Mouse (Mus musculus) heart, postnatal 25 days (tissue): ENCODE measurements around the gene Ttyh3. TPM values are rescaled to one million over a fixed set of nuclear protein-coding genes. Genes with fewer than 3 reads are reported as not detected.
A peak's percentile ranks its signal among the peaks of the same experiment; 100 is the strongest.

Experiments used
- DNase-seq: peaks from one replicate; pipeline ENCODE4 v3.0.0; 2022; ENCODE audit warnings: low spot score
- intact Hi-C: fragments of 180-260 bp; cut with DNase I; formaldehyde crosslinking; loops from one replicate; pipeline ENCODE4 v1.15.1; 2025
- total RNA-seq, 2 experiments: library from RNA; stranded (reverse); gene quantifications; 2 replicates each; pipeline ENCODE4 v1.2.3; 2021

Ttyh3 gene
- total RNA-seq, 2 experiments from 2014 or later = 15.6 to 18.6 TPM

DNA sequence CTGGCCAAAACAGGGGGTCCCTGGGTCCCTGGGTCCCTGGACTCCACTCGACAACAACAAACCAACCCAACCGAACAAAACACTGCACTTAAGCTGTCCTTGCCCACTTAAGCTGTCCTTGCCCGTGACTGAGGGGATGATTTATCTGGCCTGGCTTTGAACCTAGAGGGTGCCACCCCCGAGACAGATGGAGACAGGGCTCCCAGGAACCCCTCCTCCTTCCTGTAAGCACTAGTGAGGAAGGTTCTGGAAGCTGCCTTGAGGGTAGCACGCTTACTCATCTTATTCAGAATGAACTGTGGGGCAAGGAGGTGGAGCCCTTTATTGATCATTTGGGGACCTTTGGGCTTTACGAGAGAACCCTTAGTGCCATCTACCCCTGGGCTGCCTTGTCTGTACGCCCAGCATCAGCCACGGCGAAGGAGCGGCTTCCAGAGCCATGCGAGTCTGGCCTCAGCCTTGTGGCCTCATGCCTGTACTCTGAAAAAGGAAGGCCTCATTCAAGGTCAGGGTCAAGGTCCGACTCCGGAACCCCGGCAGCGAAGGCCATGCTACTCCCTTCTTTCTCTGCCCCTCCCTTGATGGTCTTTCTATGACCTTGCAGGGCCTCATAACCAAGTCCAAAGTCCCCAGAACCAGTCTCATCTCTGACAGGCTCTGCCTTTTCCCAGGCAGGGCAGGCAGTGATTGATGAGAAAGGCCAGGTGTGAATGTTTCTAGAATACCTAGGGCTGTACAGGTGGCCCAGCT lies 5.4 kb upstream of the Ttyh3 start:
- intact Hi-C loops = no loop called here
- no peak for DNase-seq

DNA sequence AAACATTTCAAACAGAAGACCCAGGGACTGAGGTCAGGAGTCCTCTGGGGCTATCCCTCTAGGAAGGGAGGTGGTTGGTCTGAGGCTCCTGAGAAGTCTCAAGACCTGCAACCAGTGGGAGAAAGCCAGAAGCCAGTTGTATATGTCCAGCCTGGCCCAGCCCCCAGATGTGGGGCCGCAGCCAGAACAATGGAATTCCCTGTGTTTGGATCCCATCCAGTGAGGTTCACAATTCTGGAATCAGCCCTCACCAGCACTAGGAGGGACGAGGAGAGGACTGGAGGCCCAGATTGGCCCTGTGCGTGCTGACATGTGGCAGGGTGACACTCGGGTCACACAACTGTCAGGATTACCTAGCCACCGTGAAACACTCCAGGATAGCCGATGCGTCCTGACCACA lies 3.8 kb upstream of the Ttyh3 start:
- intact Hi-C loops = no loop called here
- DNase-seq = no peak

DNA sequence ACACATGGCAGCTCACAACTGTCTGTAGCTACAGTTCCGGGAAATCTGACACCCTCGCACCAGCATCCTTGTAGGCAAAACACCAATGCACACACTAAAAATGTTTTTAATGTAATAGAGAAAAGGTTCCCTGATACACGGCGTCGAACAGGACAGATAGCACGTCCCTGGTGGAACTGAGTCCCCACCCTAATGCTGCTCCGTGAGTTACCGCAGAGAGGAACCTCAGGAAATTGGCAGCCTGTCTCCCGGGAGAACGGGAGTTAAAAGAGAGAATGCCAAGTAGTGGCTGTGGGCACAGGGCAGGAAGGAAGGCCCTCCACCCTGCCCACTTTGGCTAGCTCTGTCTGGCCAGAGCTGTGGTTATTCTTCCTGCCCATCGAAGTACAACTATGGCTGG lies 2.4 kb upstream of the Ttyh3 start:
- no peak for DNase-seq
- intact Hi-C loops = no loop called here

- intact Hi-C loops = no loop called here
Measured at GRCm38 (mm10) chr5:140649881-140650414, 1.1 kb upstream of the Ttyh3 start.

DNA sequence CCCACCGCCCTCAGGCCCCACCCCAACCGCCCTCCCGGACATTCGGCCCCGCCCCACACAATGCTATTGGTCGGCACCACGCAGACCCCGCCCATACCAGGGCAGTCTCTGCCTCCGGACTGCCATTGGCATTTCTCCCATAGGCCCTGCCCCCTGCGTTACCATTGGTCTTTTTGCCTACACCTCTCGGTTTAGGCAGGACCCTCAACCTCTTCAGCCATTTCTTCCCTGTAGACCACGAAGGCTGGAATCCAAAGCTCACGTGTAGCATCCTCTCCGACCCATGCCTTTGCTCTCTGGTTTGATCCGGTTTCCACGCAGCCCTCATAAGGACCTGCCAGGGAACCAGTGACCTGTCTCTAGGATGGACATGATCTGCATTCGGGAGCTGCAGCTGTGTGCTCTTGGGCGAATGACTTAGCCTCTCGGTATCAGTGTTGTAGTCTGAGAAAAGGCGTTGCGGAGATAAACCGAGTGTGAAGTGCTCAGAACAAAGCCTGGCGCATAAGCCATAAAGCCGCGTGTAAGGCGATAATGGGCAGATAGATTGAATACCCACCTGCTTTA lies 353 bp upstream of the Ttyh3 start:
- intact Hi-C loops = no loop called here
- peak; percentile 93 for DNase-seq

More at GRCm38 (mm10) chr5:140649881-140650414, 1.1 kb upstream of the Ttyh3 start:
- DNase-seq = no peak

DNA sequence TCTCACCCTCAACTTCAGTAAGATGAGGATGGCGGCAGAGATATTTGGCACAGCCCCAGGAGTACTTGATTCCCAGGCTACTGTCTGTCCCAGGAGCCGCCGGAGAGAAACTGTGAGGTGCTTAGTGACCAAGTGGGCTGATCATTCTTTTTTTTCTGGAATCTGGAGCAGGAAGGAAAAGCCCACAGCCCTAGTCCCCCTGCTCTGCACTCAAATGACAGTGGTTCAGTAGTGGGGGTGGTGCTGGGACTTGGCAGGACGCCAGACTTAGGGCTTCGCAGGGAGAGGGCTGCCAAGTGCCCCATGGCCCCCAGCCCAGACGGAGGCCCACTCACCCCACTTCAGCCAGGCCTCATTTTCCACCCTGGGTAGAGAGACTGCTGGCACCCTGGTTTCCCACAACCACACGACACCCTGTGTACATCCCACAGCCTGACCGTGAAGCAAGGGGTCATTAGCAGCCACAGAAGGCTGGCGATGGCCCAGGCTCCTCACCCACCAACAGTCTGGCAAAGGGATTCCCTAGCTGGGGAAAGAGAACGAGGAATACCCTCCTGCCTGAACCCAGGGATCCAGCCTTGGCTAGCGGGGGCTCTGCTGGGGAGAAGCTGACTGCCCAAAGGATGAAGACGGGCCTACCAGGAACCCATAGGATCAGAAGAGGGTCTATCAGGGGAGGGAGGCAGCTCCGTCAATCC lies 861 bp downstream of the Ttyh3 start:
- DNase-seq = no peak
- intact Hi-C loops = no loop called here

DNA sequence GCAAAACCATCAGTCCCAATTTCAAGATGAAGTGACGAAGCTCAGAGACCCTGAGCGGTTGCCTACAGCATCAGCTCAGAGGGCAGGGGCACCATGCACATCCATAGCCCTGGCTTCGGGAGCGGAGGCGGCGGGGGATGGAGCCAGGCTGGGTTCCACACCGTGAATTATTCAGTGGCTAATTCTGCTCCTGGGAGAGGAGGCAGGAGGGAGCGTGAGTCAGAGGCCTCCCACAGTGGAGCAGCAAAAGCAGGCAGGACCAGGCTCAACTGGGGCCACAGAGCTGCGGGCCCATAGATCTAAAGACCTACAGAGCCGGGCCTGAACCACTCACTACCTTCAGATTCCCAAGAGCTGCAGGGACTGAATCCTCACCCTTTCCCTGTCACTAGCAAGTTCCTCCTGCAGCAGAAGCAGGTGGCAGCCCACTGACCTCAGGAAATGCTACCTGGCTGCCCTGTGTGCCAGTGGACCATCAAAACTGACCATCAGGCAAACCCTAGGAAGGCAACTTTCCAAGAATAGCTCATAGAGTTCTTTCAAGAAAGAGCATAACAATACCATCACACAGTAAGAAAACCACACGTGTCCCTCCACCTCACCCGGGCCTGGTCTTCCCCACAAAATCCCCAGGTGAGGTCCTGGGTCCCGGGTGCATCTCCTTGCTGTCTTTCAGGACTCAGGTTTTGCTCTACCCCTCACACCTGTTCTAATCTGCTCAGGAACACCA lies 1.6 kb downstream of the Ttyh3 start:
- intact Hi-C loops = no loop called here
- no peak for DNase-seq

- DNase-seq = no peak
- intact Hi-C loops = no loop called here
Measured at GRCm38 (mm10) chr5:140646171-140646570, 2.7 kb downstream of the Ttyh3 start.

DNA sequence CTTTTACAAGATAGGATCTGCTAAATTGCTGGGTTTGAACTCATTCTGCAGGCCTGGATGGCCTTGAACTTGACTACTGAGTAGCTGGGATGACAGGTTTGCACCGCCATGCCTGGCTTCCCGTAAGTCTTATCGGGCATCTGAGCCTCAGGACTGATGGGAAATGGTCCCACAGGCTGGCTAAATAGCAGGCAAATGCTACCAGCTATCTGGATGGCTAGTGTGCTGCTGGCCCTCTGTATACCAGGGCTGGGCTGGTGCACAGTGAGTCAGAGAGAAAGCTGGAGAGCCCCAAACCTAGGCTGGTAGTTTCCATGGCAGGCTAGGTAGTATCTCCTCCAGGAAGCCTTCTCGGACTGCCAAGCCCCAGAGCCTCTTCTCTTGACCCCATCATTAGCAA lies 3.4 kb downstream of the Ttyh3 start:
- intact Hi-C loops = no loop called here

GRCm38 (mm10) chr5:140644702-140645201 lies 4.1 kb downstream of the Ttyh3 start:
- intact Hi-C loops = no loop called here
- no peak for DNase-seq

More for the DNA sequence above, 3.4 kb downstream of the Ttyh3 start:
- no peak for DNase-seq

- intact Hi-C loops = no loop called here
- no peak for DNase-seq
Measured at GRCm38 (mm10) chr5:140644263-140644662, 4.6 kb downstream of the Ttyh3 start.

DNA sequence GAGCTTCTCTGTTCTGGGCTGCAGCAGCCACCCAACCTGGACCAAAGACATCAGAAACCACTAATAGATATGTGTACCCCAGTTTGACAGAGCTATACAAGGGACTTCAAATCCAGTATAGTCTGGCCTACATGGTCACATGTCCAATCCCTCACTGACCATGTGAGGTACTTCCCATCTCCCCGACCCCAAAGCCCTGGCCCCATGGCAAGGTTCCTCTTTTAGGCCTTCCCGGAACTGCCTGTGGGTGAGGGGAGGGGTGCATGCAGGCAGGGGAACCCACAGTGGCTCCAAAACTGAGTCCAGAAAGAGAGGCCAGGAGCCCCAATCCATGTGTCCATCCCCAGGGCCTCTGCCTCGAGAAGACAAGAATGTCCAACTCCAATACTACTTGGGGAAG lies 6.8 kb downstream of the Ttyh3 start:
- no peak for DNase-seq
- intact Hi-C loops = no loop called here

DNA sequence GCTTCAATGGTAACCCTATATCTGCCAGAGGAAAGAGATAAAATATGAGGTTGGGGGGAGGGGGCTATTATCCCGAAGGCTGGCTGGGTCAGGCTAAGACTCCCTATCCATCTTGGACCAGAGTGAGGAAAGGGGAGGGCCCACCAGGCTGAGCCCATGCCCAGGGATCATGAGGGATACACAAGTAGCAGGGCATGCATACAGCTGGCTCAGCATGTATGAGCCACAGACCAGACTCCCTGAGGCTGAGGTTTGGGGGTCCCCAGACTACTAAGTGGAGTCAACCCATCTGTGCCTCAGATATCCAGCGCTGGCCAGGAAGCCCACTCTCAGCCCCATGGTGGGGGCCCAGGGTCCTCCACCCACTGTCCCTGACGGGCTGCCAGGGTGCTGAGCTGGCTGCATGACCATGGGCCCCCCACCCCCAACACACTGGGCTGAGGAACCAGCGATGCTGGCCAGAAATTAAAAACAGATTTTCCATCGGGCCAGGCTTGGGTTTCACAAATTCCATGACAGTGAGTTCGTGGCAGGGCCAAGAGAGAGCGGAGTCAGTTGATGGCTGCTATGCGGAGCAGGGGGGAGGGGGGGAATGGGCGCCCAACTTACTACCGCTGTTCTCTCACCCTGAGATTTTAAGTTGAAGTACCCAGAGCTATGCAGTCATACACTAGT lies 7.4 kb downstream of the Ttyh3 start:
- intact Hi-C loops = no loop called here
- no peak for DNase-seq

GRCm38 (mm10) chr5:140640812-140641211 lies 8.0 kb downstream of the Ttyh3 start:
- DNase-seq = no peak
- intact Hi-C loops = no loop called here

GRCm38 (mm10) chr5:140639871-140640270 lies 9.0 kb downstream of the Ttyh3 start:
- peak; percentile 63 for DNase-seq

GRCm38 (mm10) chr5:140639312-140639711 lies 9.5 kb downstream of the Ttyh3 start:
- no peak for DNase-seq
- intact Hi-C loops = no loop called here

More at GRCm38 (mm10) chr5:140639871-140640270, 9.0 kb downstream of the Ttyh3 start:
- intact Hi-C loops = no loop called here

- intact Hi-C loops = no loop called here
- no peak for DNase-seq
Measured at GRCm38 (mm10) chr5:140638484-140638883, 10.3 kb downstream of the Ttyh3 start.

DNA sequence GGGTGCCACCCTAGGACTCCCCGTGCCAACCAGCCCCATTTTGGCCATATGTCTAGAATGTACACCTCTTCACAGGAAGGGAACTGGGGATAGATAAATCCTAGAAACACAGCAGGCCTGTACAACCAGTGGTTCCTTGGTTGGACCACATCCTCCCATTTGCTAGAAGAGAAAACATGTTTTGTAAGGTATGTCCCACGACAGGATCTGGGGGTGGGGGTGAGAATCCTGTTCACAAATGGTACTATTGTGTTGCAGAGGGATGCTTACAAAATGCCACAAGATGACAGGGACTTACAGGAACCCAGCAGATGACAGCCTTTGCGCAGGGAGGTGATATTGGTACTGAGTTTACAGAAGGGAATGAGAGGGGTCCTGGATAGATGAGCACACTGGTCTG lies 10.8 kb downstream of the Ttyh3 start:
- intact Hi-C loops = no loop called here
- no peak for DNase-seq

DNA sequence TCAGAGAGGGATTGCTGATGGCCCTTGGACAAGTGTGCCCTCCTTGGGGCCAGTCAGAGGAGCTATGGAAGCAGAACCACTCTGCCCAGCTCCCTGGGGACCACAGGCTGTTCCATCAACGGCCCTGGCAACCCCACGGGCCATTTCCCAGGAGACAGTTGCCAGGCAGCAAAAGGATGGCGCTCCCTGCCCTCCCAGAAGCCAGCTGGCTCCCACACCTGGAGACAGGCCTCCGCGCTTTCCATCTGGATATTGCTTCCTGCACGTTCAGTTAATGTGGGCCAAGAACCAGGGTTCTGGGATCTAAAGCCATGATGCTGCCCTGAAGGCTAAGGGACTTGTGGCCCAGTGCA lies 11.8 kb downstream of the Ttyh3 start:
- intact Hi-C loops = no loop called here
- no peak for DNase-seq
